Mouse (Mus musculus): ENCODE data around the gene Slc2a13. TPM values are rescaled to one million over a fixed set of nuclear protein-coding genes. Genes with fewer than 3 reads are reported as not detected.

Slc2a13 gene
- total and polyA plus RNA-seq, 2 experiments from 2014 or later, result 0.33 to 1.6 TPM

DNA sequence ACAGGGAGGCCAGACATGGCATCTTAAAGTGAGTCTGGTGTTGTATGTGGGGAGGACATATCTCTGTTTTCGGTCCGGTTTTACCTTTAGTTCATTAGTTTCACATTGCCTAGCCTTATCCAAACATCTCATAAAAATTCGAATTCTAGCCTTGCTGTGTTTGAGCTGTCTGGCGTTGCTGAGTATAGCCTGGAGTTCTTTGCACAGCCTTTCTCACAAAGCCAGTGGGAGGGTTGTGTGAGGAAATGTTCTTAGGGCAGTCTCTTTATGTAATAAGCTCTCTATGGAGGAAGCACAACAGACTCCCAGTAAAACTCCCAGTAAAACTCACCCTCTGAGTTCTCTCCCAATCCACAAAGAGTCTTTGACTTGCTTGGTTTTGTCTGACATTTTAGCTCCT, 246.0 kb downstream of the Slc2a13 start:
- H3K4me1 ChIP-seq (ENCODE audit: control insufficient read depth, insufficient read depth), result no peaks in the 10 kb centered on the region
- H3K36me3 ChIP-seq (replicated peaks; ENCODE audit: control insufficient read depth, insufficient read depth, low read length), result no peaks in the 10 kb centered on the region
- H3K27ac ChIP-seq (ENCODE audit: low read depth), result no peak overlapping the region
- WGBS, result 71% methylated on average over 4 of the region's 4 CpGs
- no peak for ATAC-seq (ENCODE audit: insufficient read depth, low read depth)
- no peaks in the 10 kb centered on the region for H3K27me3 ChIP-seq (ENCODE audit: control insufficient read depth, insufficient read depth, low read length)
- H3K4me2 ChIP-seq (ENCODE audit: low read depth, low read length), result no peak overlapping the region
- H3K4me3 ChIP-seq (ENCODE audit: low read depth, low read length), result no peak overlapping the region
- H3K9me3 ChIP-seq (replicated peaks; ENCODE audit: control insufficient read depth, low read length), result no peaks in the 10 kb centered on the region
- no peak overlapping the region for H3K9ac ChIP-seq (replicated peaks; ENCODE audit: low read depth, low read length)
- no peak for DNase-seq (ENCODE audit: low spot score)
- TF ChIP-seq CTCF (IDR thresholded peaks at IDR 0.05; ENCODE audit: low read depth) (no peak), EP300 (IDR thresholded peaks at IDR 0.05; ENCODE audit: low read depth) (no peak)

DNA sequence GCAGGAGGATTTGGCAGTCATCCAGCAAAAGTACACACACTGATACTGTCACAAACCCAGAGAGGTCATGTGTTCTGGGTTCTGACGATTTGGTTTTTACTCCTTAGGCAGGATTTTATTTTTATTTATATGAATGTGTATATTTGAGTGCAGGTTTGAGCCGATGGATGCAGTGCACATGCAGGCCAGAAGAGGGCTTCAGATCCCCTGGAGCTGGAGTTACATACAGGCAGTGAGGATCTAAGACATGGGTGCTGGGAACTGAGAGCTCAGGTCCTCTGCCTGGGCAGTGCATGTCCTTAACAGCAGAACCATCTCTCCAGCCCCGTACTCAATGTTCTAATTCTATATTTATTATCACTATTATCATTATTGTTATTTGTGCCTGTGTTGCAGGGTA, 253.7 kb downstream of the Slc2a13 start:
- Histone ChIP-seq H3K27me3 (ENCODE audit: control insufficient read depth, insufficient read depth, low read length) (no peaks in the 10 kb centered on the region), H3K9ac (replicated peaks; ENCODE audit: low read depth, low read length) (no peak overlapping the region), H3K4me1 (ENCODE audit: control insufficient read depth, insufficient read depth) (no peaks in the 10 kb centered on the region), H3K9me3 (replicated peaks; ENCODE audit: control insufficient read depth, low read length) (no peaks in the 10 kb centered on the region), H3K36me3 (replicated peaks; ENCODE audit: control insufficient read depth, insufficient read depth, low read length) (no peaks in the 10 kb centered on the region), H3K4me2 (ENCODE audit: low read depth, low read length) (no peak overlapping the region), H3K4me3 (ENCODE audit: low read depth, low read length) (no peak overlapping the region), H3K27ac (ENCODE audit: low read depth) (no peak overlapping the region)
- no peak for DNase-seq (ENCODE audit: low spot score)
- 52% methylated on average over 3 of the region's 3 CpGs for WGBS
- TF ChIP-seq CTCF (IDR thresholded peaks at IDR 0.05; ENCODE audit: low read depth), result peak; percentile 22; the same call in 1 of the 2 replicates
- TF ChIP-seq EP300 (IDR thresholded peaks at IDR 0.05; ENCODE audit: low read depth), result no peak
- ATAC-seq (ENCODE audit: insufficient read depth, low read depth), result no peak

DNA sequence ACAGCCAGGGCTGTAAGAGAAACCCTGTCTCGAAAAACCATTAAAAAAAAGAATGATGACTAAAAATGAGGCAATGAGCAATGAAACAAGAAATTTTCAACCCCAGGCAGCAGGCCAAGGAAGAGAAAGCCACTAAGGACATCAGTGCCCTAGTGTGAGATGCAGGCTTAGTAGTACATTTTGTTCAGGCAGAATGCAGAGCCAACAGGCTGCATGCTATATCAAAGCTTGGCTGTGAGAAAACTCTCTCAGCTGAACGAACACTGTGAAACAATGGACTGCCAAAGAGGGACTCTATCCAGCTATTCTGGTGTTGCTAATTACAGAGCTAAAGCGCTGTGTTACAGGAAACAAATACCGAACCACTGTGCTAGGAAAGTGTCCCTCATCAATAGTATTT, 256.1 kb downstream of the Slc2a13 start:
- Histone ChIP-seq H3K9ac (replicated peaks; ENCODE audit: low read depth, low read length) (no peak overlapping the region), H3K36me3 (replicated peaks; ENCODE audit: control insufficient read depth, insufficient read depth, low read length) (no peaks in the 10 kb centered on the region), H3K27ac (ENCODE audit: low read depth) (no peak overlapping the region), H3K4me2 (ENCODE audit: low read depth, low read length) (no peak overlapping the region), H3K4me1 (ENCODE audit: control insufficient read depth, insufficient read depth) (no peaks in the 10 kb centered on the region), H3K4me3 (ENCODE audit: low read depth, low read length) (no peak overlapping the region), H3K27me3 (ENCODE audit: control insufficient read depth, insufficient read depth, low read length) (no peaks in the 10 kb centered on the region), H3K9me3 (replicated peaks; ENCODE audit: control insufficient read depth, low read length) (no peaks in the 10 kb centered on the region)
- WGBS, result 47% methylated on average over 4 of the region's 4 CpGs
- TF ChIP-seq EP300 (IDR thresholded peaks at IDR 0.05; ENCODE audit: low read depth), result no peak
- no peak for TF ChIP-seq CTCF (IDR thresholded peaks at IDR 0.05; ENCODE audit: low read depth)
- DNase-seq (ENCODE audit: low spot score) (no peak), ATAC-seq (ENCODE audit: insufficient read depth, low read depth) (no peak)

DNA sequence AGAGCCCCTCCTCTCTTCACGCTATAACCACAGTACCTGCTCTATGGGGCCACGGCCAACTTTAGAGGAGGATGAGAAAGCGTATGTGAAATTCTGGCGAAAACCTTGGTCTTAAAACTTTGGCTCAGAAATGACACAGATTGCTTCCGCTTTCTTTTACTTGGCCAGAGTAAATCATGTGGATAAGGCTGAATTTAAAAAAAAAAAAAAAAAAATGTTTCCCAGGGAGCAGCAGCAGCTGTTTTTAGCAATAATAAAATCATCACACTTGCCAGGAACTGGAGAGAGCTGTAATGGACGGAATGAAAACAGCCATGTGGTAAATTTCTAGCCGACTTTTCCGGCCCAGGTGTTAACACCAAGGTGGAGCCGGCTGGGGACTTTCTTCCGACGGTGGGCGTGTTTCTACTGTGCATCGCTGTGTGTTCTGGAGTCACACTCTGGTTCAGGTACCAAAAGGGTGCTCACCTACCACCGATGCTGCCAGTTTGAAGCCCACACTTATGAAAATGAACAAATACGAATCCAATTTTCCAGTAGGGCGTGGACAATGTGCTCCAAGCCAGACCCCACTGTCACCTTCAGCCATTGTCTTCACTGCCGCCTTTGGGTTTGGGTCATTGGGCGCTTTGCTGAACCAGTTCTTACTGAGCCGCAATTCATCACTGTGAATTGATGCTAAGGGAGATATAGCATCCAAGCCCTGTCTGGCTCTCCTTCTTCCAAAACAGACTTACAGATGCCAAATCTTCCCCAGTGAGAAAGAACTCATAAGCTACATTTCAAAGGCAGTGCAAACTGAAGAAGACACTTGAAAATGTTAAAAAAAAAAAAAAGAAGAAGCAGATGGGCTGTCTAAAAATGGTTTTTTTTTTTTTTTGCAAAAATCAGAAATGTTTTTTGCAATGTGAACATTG, 258.4 kb downstream of the Slc2a13 start:
- Histone ChIP-seq H3K27me3 (ENCODE audit: control insufficient read depth, insufficient read depth, low read length) (no peaks in the 10 kb centered on the region), H3K27ac (ENCODE audit: low read depth) (no peak overlapping the region), H3K9ac (replicated peaks; ENCODE audit: low read depth, low read length) (no peak overlapping the region), H3K4me3 (ENCODE audit: low read depth, low read length) (no peak overlapping the region), H3K4me2 (ENCODE audit: low read depth, low read length) (peak overlapping the region; percentile 14; the same call in 1 of the 2 replicates), H3K4me1 (ENCODE audit: control insufficient read depth, insufficient read depth) (no peaks in the 10 kb centered on the region), H3K9me3 (replicated peaks; ENCODE audit: control insufficient read depth, low read length) (no peaks in the 10 kb centered on the region), H3K36me3 (replicated peaks; ENCODE audit: control insufficient read depth, insufficient read depth, low read length) (no peaks in the 10 kb centered on the region)
- TF ChIP-seq CTCF (IDR thresholded peaks at IDR 0.05; ENCODE audit: low read depth), result no peak
- TF ChIP-seq EP300 (IDR thresholded peaks at IDR 0.05; ENCODE audit: low read depth), result no peak
- DNase-seq (ENCODE audit: low spot score) (no peak), ATAC-seq (ENCODE audit: insufficient read depth, low read depth) (no peak)
- 73% methylated on average over 19 of the region's 19 CpGs for WGBS

DNA sequence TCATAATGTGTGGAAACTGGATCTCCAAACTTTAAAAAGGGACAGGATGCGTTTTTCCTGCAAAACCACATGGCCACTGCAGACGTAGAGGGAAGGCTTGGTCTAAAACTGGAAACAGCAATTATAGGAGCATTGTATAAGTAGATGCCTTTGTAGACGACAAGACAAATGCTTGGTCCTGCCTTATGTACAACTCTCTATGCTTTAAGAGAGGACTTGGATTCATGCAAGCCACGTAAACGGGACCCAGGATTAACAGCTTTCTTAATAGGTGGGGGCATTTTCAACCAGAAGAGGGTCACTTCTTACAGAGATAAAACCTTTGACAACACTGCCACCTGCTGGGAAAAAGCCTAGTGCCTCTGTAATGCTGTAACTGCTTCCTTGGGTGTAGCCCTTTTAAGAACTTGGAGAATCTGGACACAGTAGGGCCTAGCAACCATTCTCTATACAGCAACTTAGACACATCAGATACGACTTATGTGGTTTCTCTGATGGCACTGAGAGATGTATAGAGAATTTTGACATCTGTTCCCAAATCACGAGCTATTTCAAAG, 268.7 kb downstream of the Slc2a13 start:
- WGBS, result 37% methylated on average over 7 of the region's 7 CpGs
- TF ChIP-seq EP300 (IDR thresholded peaks at IDR 0.05; ENCODE audit: low read depth) (no peak), CTCF (IDR thresholded peaks at IDR 0.05; ENCODE audit: low read depth) (peak; percentile 65)
- no peaks in the 10 kb centered on the region for H3K27me3 ChIP-seq (ENCODE audit: control insufficient read depth, insufficient read depth, low read length)
- no peak overlapping the region for H3K27ac ChIP-seq (ENCODE audit: low read depth)
- ATAC-seq (ENCODE audit: insufficient read depth, low read depth) (peak; percentile 55; the same call in 1 of the 2 replicates), DNase-seq (ENCODE audit: low spot score) (peak; percentile 51)
- no peak overlapping the region for H3K4me3 ChIP-seq (ENCODE audit: low read depth, low read length)
- H3K9me3 ChIP-seq (replicated peaks; ENCODE audit: control insufficient read depth, low read length), result no peaks in the 10 kb centered on the region
- H3K36me3 ChIP-seq (replicated peaks; ENCODE audit: control insufficient read depth, insufficient read depth, low read length), result no peaks in the 10 kb centered on the region
- no peak overlapping the region for H3K9ac ChIP-seq (replicated peaks; ENCODE audit: low read depth, low read length)
- no peaks in the 10 kb centered on the region for H3K4me1 ChIP-seq (ENCODE audit: control insufficient read depth, insufficient read depth)
- H3K4me2 ChIP-seq (ENCODE audit: low read depth, low read length), result no peak overlapping the region
